Mouse (Mus musculus): ENCODE measurements around the gene Pla2g2c. TPM values are rescaled to one million over a fixed set of nuclear protein-coding genes. Genes with fewer than 3 reads are reported as not detected.

Gene Pla2g2c
- total RNA-seq, 2 experiments from 2014 or later = not detected

GRCm38 (mm10) chr4:138752603-138753002, 28.0 kb downstream of the Pla2g2c start:
- DNase-seq = no peak

- DNase-seq = no peak
Observed at GRCm38 (mm10) chr4:138753608-138754007, 29.0 kb downstream of the Pla2g2c start.

GRCm38 (mm10) chr4:138754432-138754831, 29.8 kb downstream of the Pla2g2c start:
- no peak for DNase-seq

GRCm38 (mm10) chr4:138755439-138755838, 30.8 kb downstream of the Pla2g2c start:
- no peak for DNase-seq

GRCm38 (mm10) chr4:138755983-138756382, 31.4 kb downstream of the Pla2g2c start:
- no peak for DNase-seq

GRCm38 (mm10) chr4:138757416-138757815, 32.8 kb downstream of the Pla2g2c start, which contains the start of gene Pla2g2f:
Pla2g2f (minus strand) TSS chr4:138757626.
- DNase-seq = peak; percentile 23

GRCm38 (mm10) chr4:138762266-138762665, 37.7 kb downstream of the Pla2g2c start:
- DNase-seq = no peak

- DNase-seq = no peak
Observed at GRCm38 (mm10) chr4:138771970-138772369, 47.4 kb downstream of the Pla2g2c start.

GRCm38 (mm10) chr4:138772386-138772785, 47.8 kb downstream of the Pla2g2c start:
- DNase-seq = no peak

GRCm38 (mm10) chr4:138775435-138775834, 50.8 kb downstream of the Pla2g2c start, which contains the start of gene Pla2g2d:
Pla2g2d (plus strand) TSS chr4:138775735.
- no peak for DNase-seq

- peak; percentile 55 for DNase-seq
Observed at GRCm38 (mm10) chr4:138777417-138778407, 53.1 kb downstream of the Pla2g2c start.

- peak; percentile 43 for DNase-seq
Observed at GRCm38 (mm10) chr4:138780300-138780699, 55.7 kb downstream of the Pla2g2c start.

GRCm38 (mm10) chr4:138782098-138782497, 57.5 kb downstream of the Pla2g2c start:
- no peak for DNase-seq

GRCm38 (mm10) chr4:138785721-138786120, 61.1 kb downstream of the Pla2g2c start:
- DNase-seq = no peak

GRCm38 (mm10) chr4:138786141-138786540, 61.5 kb downstream of the Pla2g2c start:
- no peak for DNase-seq

- DNase-seq = no peak
Observed at GRCm38 (mm10) chr4:138788381-138788780, 63.8 kb downstream of the Pla2g2c start.

GRCm38 (mm10) chr4:138791452-138791851, 66.9 kb downstream of the Pla2g2c start:
- DNase-seq = no peak

GRCm38 (mm10) chr4:138792599-138792998, 68.0 kb downstream of the Pla2g2c start:
- no peak for DNase-seq

- peak; percentile 63 for DNase-seq
Observed at GRCm38 (mm10) chr4:138793276-138793675, 68.7 kb downstream of the Pla2g2c start.

- DNase-seq = no peak
Observed at GRCm38 (mm10) chr4:138794344-138794743, 69.8 kb downstream of the Pla2g2c start.
